Mouse (Mus musculus) limb, embryonic 13.5 days (tissue): ENCODE measurements around the gene Olfr666. TPM values are rescaled to one million over a fixed set of nuclear protein-coding genes. Genes with fewer than 3 reads are reported as not detected.
"Not testable (repeated sequence)": the region's sequence is repeated elsewhere in the genome, so short reads cannot be mapped to it uniquely, and the experiment has no call there.

ENCODE experiments used
- ATAC-seq: fragments of 200-750 bp; cut with Nextera tagmentation; 2 replicates; pipeline ENCODE4 v1.8.0; 2017; ENCODE audit warnings: low read depth, moderate number of reproducible peaks, moderate TSS enrichment; ENCODE audit not compliant: low FRiP score
- H3K27ac ChIP-seq: fragments of 300-500 bp; sonication (generic); 2 replicates; pipeline ENCODE4 v1.5.1; 2015; ENCODE audit warnings: inconsistent platforms, mild to moderate bottlenecking, moderate library complexity
- H3K27me3 ChIP-seq: fragments of 300-500 bp; sonication (generic); 2 replicates; pipeline ENCODE4 v1.6.1; 2015; ENCODE audit warnings: mild to moderate bottlenecking, inconsistent platforms
- H3K36me3 ChIP-seq: fragments of 300-500 bp; sonication (generic); 2 replicates; pipeline ENCODE4 v1.6.1; 2015; ENCODE audit warnings: inconsistent platforms, mild to moderate bottlenecking, moderate library complexity
- H3K4me1 ChIP-seq: fragments of 300-500 bp; sonication (generic); 2 replicates; pipeline ENCODE4 v1.6.1; 2015; ENCODE audit warnings: inconsistent platforms
- H3K4me2 ChIP-seq: fragments of 300-500 bp; sonication (generic); replicated peaks from 2 replicates; pipeline ENCODE4 v1.6.1; 2015; ENCODE audit warnings: inconsistent platforms, mild to moderate bottlenecking, moderate library complexity
- H3K4me3 ChIP-seq: fragments of 300-500 bp; sonication (generic); 2 replicates; pipeline ENCODE4 v1.5.1; 2015; ENCODE audit warnings: moderate library complexity, mild to moderate bottlenecking, inconsistent platforms
- H3K9ac ChIP-seq: fragments of 300-500 bp; sonication (generic); 2 replicates; pipeline ENCODE4 v1.6.1; 2015; ENCODE audit warnings: mild to moderate bottlenecking, inconsistent platforms
- H3K9me3 ChIP-seq: fragments of 300-500 bp; sonication (generic); 2 replicates; pipeline ENCODE4 v1.6.1; 2016; ENCODE audit warnings: inconsistent platforms
- WGBS: fragments of 180-500 bp; shearing (Covaris S2); methylation state at CpG from one replicate; pipeline ENCODE4 v1.1.7; 2015; 5-methylcytosine and 5-hydroxymethylcytosine counted together
- polyA plus RNA-seq: library from polyadenylated mRNA; unstranded; fragments of >200 nt; fragmentation: Nextera tagmentation; extraction: Ambion mirVana; gene quantifications from 2 replicates; pipeline ENCODE4 v1.2.1, GENCODE M21; 2015

The Olfr666 gene
- not detected in 2 replicates for polyA plus RNA-seq

DNA sequence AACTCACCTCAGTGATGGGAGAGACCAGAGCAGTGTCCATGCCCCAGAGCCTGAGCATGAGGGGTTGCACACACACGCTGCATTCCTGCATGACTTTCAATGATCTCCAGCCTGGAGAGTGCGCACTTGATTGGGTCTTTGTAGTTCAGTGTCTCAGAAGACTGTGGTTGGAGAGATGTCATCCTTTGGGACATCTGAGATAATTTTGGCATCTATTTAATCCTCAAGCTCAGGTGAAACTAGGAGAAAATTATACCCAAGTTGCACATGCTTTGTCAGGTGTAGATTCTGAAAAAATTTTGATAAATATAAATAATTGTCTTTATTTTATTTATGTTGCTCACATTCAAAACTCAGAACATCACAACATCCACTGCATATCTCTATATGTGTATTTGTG lies at the start of gene Olfr666:
Olfr666 (minus strand) TSS at position 101 of the 400 bp plus-strand sequence.
- Histone ChIP-seq H3K4me1 (no peaks in the 10 kb centered on the region), H3K27me3 (no peaks in the 10 kb centered on the region), H3K36me3 (no peaks in the 10 kb centered on the region), H3K4me3 (no peak within 1 kb of the TSS), H3K9me3 (no peaks in the 10 kb centered on the region), H3K9ac (no peak within 1 kb of the TSS), H3K27ac (no peak within 1 kb of the TSS), H3K4me2 (no peak within 1 kb of the TSS)
- ATAC-seq = no peak
- WGBS = 87% methylated on average over 2 of the region's 2 CpGs

DNA sequence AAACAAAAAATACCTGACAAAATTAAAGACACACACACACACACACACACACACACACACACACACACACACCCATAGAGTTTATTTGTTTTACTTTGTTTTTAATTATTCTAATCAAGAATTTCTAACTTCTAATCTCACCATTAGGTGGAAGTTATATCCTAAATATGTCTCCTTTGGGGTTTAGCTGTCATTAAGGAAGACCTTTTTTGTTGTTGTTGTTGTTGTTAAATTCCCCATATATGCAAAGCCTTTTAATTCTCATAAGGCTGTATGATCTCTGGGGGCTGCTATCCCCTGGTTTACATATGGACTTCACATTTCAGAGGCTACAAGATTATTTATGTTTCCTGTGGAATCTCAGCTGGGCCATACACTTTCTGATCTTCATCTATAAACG lies 38.2 kb upstream of the Olfr666 start, which contains the start of gene Olfr669:
Olfr669 (plus strand) TSS at position 301 of the 400 bp plus-strand sequence.
- H3K36me3 ChIP-seq = no peaks in the 10 kb centered on the region
- H3K4me2 ChIP-seq = no peak within 1 kb of the TSS
- WGBS = 84% methylated on average over 1 of the region's 1 CpGs
- no peak within 1 kb of the TSS for H3K27ac ChIP-seq
- no peak within 1 kb of the TSS for H3K9ac ChIP-seq
- no peak within 1 kb of the TSS for H3K4me3 ChIP-seq
- H3K27me3 ChIP-seq = no peaks in the 10 kb centered on the region
- ATAC-seq = no peak
- no peaks in the 10 kb centered on the region for H3K4me1 ChIP-seq
- no peaks in the 10 kb centered on the region for H3K9me3 ChIP-seq

DNA sequence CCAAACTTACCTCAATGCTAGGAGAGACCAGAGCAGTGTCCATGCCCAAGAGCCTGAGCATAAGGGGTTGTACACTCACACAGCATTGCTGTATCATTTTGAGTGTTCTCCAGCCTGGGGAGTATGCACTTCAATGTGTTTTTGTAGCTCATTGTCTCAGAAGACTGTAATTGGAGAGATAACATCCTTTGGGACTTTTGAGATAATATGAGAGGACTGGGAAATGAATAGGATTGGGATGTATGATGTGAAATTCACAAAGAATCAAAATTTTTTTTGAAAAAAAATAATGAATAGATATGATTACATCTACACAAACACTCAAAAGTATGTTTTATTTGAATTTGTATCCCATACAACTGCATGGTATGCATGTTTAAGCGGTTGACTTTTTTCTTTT lies 32.2 kb upstream of the Olfr666 start, which contains the start of gene Olfr668:
Olfr668 (minus strand) TSS at position 101 of the 400 bp plus-strand sequence.
- Histone ChIP-seq H3K4me3 (no peak within 1 kb of the TSS), H3K36me3 (no peaks in the 10 kb centered on the region)
- 74% methylated on average over 1 of the region's 1 CpGs for WGBS

DNA sequence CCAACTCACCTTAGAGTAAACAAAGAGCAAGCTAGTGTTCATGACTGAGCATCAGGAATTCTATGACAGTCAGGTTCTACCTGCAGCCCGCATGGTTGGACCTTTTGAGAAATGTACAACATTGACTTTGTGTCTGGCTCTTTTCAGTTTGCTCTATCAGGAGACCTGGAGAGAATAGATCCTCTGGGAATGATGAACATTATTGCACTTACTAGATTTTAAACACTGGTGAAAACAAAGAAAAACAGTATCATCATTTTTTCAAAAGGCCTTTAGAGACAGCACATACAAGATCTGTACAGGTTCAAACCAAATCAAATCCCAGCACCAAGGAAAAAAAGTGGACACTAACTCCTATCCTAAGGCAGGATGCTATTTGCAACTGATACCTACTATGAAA lies 25.6 kb upstream of the Olfr666 start, which contains the start of gene Olfr667:
Olfr667 (minus strand) TSS at position 101 of the 400 bp plus-strand sequence.
- Histone ChIP-seq H3K27me3 (no peaks in the 10 kb centered on the region), H3K4me2 (no peak within 1 kb of the TSS), H3K9ac (no peak within 1 kb of the TSS), H3K4me3 (no peak within 1 kb of the TSS), H3K36me3 (no peaks in the 10 kb centered on the region), H3K27ac (no peak within 1 kb of the TSS), H3K4me1 (no peaks in the 10 kb centered on the region), H3K9me3 (no peaks in the 10 kb centered on the region)
- WGBS = 90% methylated on average over 1 of the region's 1 CpGs
- ATAC-seq = no peak

More for the DNA sequence above, 32.2 kb upstream of the Olfr666 start, which contains the start of gene Olfr668:
- no peaks in the 10 kb centered on the region for H3K9me3 ChIP-seq
- H3K27me3 ChIP-seq = no peaks in the 10 kb centered on the region
- H3K4me1 ChIP-seq = no peaks in the 10 kb centered on the region
- no peak for ATAC-seq
- H3K4me2 ChIP-seq = no peak within 1 kb of the TSS
- H3K27ac ChIP-seq = no peak within 1 kb of the TSS
- no peak within 1 kb of the TSS for H3K9ac ChIP-seq

DNA sequence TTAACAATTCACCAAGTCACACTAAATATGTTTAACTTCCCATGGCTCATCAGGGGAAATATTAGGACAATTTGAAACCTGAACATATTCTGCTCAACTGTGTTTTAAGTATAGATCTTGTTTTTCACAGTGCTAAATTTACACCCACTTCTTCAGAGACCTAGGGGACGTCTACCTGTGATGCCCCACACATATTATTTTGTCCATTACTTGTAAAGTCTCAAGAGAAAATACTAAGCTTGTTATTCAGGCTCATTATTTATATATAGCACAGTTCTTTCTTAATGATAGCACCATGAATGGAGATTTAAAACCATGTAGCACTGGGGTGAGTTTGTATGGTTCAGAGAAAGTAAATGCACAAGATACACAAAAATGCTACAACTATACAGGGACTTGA lies 18.0 kb downstream of the Olfr666 start, which contains the start of gene Olfr665:
Olfr665 (plus strand) TSS at position 301 of the 400 bp plus-strand sequence.
- Histone ChIP-seq H3K4me1 (no peaks in the 10 kb centered on the region), H3K9me3 (no peaks in the 10 kb centered on the region), H3K9ac (no peak within 1 kb of the TSS), H3K4me2 (no peak within 1 kb of the TSS), H3K36me3 (no peaks in the 10 kb centered on the region), H3K27me3 (no peaks in the 10 kb centered on the region), H3K4me3 (no peak within 1 kb of the TSS), H3K27ac (no peak within 1 kb of the TSS)
- no peak for ATAC-seq
- 47% methylated on average over 1 of the region's 1 CpGs for whole genome bisulfite sequencing

DNA sequence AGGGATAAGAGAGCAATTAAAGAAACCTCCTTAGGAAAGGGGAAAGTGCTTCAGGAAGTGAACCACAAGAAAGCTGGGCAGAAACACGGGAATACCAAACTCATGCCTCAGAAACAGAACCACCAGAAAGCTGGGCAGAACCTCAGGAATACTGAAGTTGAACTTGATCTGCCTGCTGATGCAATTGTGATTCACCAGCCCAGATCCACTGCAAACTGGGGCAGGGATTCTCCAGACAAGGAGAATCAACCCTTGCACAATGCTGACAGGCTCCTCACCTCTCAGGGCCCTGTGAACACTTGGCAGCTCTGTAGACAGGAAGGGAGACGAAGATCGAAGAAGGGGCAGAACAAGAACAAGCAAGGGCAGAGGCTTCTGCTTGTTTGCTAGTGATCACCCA lies 34.4 kb downstream of the Olfr666 start:
- no peak overlapping the region for H3K4me2 ChIP-seq
- no peak overlapping the region for H3K27ac ChIP-seq
- no peak for ATAC-seq
- H3K9me3 ChIP-seq = no peaks in the 10 kb centered on the region
- H3K4me1 ChIP-seq = no peaks in the 10 kb centered on the region
- H3K9ac ChIP-seq = no peak overlapping the region
- H3K36me3 ChIP-seq = no peaks in the 10 kb centered on the region
- no peaks in the 10 kb centered on the region for H3K27me3 ChIP-seq
- 79% methylated on average over 3 of the region's 3 CpGs for WGBS
- H3K4me3 ChIP-seq = no peak overlapping the region

DNA sequence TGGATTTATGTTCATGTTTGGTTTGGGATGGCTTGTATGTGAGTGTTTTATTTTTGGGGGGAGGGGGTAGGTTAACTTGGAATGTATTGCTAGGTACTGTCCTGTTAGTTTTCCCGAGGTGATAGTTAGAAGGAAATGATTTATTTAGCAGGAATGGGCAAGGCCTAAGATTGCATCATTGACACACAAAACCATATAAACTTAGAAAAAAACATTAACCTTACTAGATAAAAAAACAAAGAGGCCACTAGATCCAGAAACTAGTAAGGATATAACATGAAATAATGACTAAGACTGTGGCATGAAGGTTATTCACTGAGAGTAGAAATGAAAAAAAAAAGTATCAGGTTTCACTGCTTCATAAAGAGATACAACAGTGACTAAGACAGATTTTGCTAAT lies 38.1 kb downstream of the Olfr666 start:
- Histone ChIP-seq H3K27ac (no peak overlapping the region), H3K9ac (no peak overlapping the region), H3K9me3 (no peaks in the 10 kb centered on the region), H3K4me2 (no peak overlapping the region), H3K4me3 (no peak overlapping the region), H3K4me1 (no peaks in the 10 kb centered on the region), H3K36me3 (no peaks in the 10 kb centered on the region), H3K27me3 (no peaks in the 10 kb centered on the region)
- ATAC-seq = no peak
- 71% methylated on average over 1 of the region's 1 CpGs for WGBS

DNA sequence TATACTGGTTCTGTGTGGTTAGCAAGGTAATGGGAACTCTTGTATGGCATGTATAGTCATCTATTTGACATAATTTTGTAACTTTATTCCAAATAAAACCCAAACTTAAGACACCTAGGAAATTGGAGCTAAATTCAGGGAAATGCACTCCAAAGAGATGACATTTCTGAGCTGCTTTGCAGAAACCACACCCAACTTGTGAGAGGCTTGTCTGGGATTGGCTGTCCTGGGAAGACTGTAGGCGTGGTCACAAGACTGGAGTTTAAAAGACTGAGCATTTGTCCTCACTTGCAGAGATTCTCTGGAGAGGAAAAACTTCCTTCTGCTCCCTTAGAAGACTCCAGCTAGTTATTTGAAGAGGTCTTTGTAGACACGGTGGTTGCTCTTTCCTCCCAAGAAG lies 39.0 kb downstream of the Olfr666 start, which contains the start of gene Usp17la:
Usp17la (plus strand) TSS at position 301 of the 400 bp plus-strand sequence.
- not testable (repeated sequence) for ATAC-seq, H3K4me3 ChIP-seq, H3K27me3 ChIP-seq, H3K9me3 ChIP-seq, H3K4me2 ChIP-seq, H3K27ac ChIP-seq, H3K4me1 ChIP-seq, H3K9ac ChIP-seq, H3K36me3 ChIP-seq
- 75% methylated on average over 2 of the region's 2 CpGs for WGBS

DNA sequence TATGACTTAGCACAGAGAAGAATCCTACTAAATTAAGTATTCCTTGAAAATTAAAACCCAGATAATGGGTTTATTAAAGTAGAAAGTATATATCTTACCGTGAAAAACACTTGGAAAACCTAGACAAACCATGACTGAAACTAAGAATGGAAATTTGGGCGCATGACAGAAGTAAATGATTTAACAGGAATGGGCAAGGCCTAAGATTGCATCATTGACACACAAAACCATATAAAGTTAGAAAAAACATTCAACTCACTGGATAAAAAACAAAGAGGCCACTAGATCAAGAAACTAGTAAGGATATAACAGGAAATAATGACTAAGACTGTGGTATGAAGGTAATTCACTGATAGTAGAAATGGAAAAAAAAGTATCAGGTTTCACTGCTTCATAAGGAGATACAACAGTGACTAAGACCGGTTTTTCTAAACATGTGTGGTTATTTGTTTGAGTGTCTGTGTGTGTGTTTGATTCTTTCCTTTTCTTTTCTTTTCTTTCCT lies 40.5 kb downstream of the Olfr666 start:
- 79% methylated on average over 3 of the region's 3 CpGs for WGBS
- Histone ChIP-seq H3K27me3 (no peaks in the 10 kb centered on the region), H3K4me1 (no peaks in the 10 kb centered on the region), H3K9ac (no peak overlapping the region), H3K4me2 (no peak overlapping the region), H3K9me3 (no peaks in the 10 kb centered on the region), H3K27ac (no peak overlapping the region), H3K36me3 (no peaks in the 10 kb centered on the region), H3K4me3 (no peak overlapping the region)
- no peak for ATAC-seq

DNA sequence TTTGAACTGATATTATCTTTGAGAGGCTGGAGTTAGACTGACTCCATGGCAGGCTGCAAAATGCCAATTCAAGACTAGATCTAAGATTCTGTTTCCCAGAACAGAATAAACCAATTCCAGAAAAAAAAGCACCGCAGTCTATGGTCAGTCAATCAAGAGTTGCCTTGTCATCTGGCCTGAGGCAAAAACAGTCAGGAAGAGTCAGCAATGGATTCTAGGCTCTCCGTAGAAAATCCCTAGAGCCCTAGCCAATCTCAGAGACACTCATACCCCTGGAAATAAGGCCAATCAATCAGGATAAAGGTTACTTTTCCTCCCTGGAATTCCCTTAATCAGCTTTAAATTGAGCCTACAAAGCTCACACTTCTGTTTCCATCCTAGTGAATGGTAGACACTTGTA lies 44.2 kb downstream of the Olfr666 start:
- not testable (repeated sequence) for H3K27ac ChIP-seq, H3K27me3 ChIP-seq, H3K9me3 ChIP-seq, ATAC-seq, H3K4me3 ChIP-seq, H3K9ac ChIP-seq, H3K36me3 ChIP-seq, H3K4me2 ChIP-seq, H3K4me1 ChIP-seq
- 73% methylated on average over 2 of the region's 2 CpGs for WGBS

DNA sequence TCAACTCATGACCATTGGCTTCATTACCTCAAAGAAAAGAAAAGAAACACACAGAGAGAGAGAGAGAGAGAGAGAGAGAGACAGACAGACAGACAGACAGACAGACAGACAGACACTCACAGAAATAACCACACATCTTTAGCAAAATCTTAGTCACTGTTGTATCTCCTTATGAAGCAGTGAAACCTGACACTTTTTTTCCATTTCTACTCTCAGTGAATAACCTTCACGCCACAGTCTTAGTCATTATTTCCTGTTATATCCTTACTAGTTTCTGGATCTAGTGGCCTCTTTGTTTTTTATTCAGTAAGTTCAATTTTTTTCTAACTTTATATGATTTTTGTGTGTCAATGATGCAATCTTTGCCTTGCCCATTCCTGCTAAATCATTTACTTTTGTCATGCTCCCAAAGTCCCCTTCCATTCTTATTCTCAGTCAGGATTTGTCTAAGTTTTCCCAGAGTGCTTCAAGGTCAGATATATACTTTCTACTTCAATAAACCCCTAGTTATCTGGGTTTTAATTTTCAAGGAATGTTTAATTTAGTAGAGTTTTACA lies 51.9 kb downstream of the Olfr666 start:
- Histone ChIP-seq H3K27me3 (no peaks in the 10 kb centered on the region), H3K4me1 (no peaks in the 10 kb centered on the region), H3K4me3 (no peak overlapping the region), H3K4me2 (no peak overlapping the region), H3K9me3 (no peaks in the 10 kb centered on the region), H3K9ac (no peak overlapping the region), H3K36me3 (no peaks in the 10 kb centered on the region), H3K27ac (no peak overlapping the region)
- no peak for ATAC-seq
- WGBS = 77% methylated on average over 1 of the region's 1 CpGs

DNA sequence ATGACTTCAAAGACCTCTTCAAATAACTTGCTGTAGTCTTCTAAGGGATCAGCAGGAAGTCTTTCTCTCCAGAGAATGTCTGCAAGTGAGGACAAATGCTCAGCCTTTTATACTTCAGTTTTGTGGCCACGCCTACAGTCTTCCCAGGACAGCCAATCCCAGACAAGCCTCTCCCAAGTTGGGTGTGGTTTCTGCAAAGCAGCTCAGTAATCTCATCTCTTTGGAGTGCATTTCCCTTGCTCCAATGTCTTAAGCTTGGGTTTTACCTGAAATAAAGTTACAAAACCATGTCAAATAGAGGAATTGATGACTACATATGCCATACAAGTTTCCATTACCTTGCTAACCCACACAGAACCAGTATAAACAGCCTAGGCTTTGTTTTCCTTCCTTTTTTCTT lies 53.2 kb downstream of the Olfr666 start, which contains the start of gene Usp17lb:
Usp17lb (minus strand) TSS at position 101 of the 400 bp plus-strand sequence.
- Histone ChIP-seq H3K4me2 (no peak within 1 kb of the TSS), H3K9ac (no peak within 1 kb of the TSS), H3K27me3 (no peaks in the 10 kb centered on the region), H3K4me1 (no peaks in the 10 kb centered on the region), H3K9me3 (no peaks in the 10 kb centered on the region), H3K36me3 (no peaks in the 10 kb centered on the region), H3K4me3 (no peak within 1 kb of the TSS), H3K27ac (no peak within 1 kb of the TSS)
- no peak for ATAC-seq
- WGBS = 57% methylated on average over 1 of the region's 1 CpGs
